Mouse (Mus musculus): ENCODE data around the gene Dlx6. TPM values are rescaled to one million over a fixed set of nuclear protein-coding genes. Genes with fewer than 3 reads are reported as not detected.
A peak's percentile ranks its signal among the peaks of the same experiment; 100 is the strongest.

Gene Dlx6
- 0.12 TPM in 1 of 2 replicates, not detected in the other for polyA plus RNA-seq (2015; fragmentation: Nextera tagmentation; extraction: Ambion mirVana)

DNA sequence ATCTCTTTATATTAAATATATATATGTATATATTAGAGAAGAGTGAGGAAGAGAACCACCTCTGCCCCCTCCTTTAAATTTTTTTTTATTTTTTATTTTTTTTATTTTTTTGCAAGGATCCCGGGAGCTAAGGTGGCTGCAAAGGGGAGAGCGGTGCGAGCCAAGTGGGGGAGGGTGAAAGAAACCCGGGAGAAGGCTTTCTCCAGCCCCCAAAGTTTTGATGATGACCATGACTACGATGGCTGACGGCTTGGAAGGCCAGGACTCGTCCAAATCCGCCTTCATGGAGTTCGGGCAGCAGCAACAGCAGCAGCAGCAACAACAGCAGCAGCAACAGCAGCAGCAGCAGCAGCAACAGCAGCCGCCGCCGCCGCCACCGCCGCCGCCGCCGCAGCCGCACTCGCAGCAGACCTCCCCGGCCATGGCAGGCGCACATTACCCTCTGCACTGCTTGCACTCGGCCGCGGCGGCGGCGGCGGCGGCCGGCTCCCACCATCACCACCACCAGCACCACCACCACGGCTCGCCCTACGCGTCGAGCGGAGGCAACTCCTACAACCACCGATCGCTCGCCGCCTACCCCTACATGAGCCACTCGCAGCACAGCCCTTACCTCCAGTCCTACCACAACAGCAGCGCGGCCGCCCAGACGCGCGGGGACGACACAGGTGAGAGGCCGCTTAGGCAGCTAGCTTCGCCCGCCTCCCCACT is at the start of gene Dlx6:
Gene Dlx6, plus strand, starts transcription at position 175 of the 711 bp plus-strand sequence.
- Histone ChIP-seq H3K4me1 (replicated peaks; ENCODE audit: control insufficient read depth, insufficient read depth) (no peaks in the 10 kb centered on the region; the same call in 1 of the 2 replicates), H3K36me3 (ENCODE audit: control insufficient read depth, insufficient read depth, low read length) (no peaks in the 10 kb centered on the region), H3K27me3 (ENCODE audit: control insufficient read depth, insufficient read depth, low read length) (peaks cover 38% of the 10 kb centered on the region), H3K9ac (ENCODE audit: low read length) (no peak within 1 kb of the TSS), H3K4me3 (ENCODE audit: low read depth, low read length) (peak within 1 kb of the TSS; percentile 34), H3K27ac (replicated peaks) (no peak within 1 kb of the TSS), H3K4me2 (replicated peaks; ENCODE audit: low read depth) (peak within 1 kb of the TSS; percentile 52), H3K9me3 (ENCODE audit: control insufficient read depth, low read length) (no peaks in the 10 kb centered on the region)
- under 1% methylated on average over 30 of the region's 52 CpGs for WGBS
- TF ChIP-seq EP300 (optimal IDR thresholded peaks at IDR 0.05), result no peak
- no peak for TF ChIP-seq CTCF (IDR thresholded peaks at IDR 0.05; ENCODE audit: low read depth)
- DNase-seq (ENCODE audit: low spot score) (peak; percentile 39), ATAC-seq (ENCODE audit: low FRiP score, low TSS enrichment) (peak; percentile 50)

DNA sequence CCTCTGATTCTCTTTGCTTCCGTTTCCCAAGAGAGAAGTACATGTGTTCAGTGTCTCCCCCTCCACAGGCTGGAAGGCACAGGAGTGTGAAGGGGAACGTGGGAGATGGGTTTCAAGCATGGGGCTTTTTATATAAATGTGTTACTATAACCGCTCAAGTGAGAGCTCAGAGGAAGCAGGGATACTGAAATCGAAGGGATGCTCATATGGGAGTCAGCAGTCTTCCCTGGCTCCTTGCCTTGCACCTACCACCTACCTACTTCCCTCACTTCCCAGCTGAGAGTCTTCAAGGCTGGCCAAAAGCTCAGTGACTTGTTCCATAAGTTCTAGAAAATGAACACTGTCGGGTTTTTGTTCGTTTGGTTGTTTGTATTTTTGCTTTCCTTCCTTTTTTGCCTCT is 46.3 kb upstream of the Dlx6 start:
- Histone ChIP-seq H3K9me3 (ENCODE audit: control insufficient read depth, low read length) (no peaks in the 10 kb centered on the region), H3K4me2 (replicated peaks; ENCODE audit: low read depth) (no peak overlapping the region), H3K27me3 (ENCODE audit: control insufficient read depth, insufficient read depth, low read length) (no peaks in the 10 kb centered on the region), H3K4me3 (ENCODE audit: low read depth, low read length) (no peak overlapping the region), H3K9ac (ENCODE audit: low read length) (no peak overlapping the region), H3K4me1 (replicated peaks; ENCODE audit: control insufficient read depth, insufficient read depth) (no peaks in the 10 kb centered on the region), H3K36me3 (ENCODE audit: control insufficient read depth, insufficient read depth, low read length) (no peaks in the 10 kb centered on the region), H3K27ac (replicated peaks) (no peak overlapping the region)
- ATAC-seq (ENCODE audit: low FRiP score, low TSS enrichment) (no peak), DNase-seq (ENCODE audit: low spot score) (no peak)
- WGBS, result 78% methylated on average over 6 of the region's 6 CpGs
- no peak for TF ChIP-seq CTCF (IDR thresholded peaks at IDR 0.05; ENCODE audit: low read depth)
- no peak for TF ChIP-seq EP300 (optimal IDR thresholded peaks at IDR 0.05)

- ATAC-seq (ENCODE audit: low FRiP score, low TSS enrichment) (no peak), DNase-seq (ENCODE audit: low spot score) (no peak)
- Histone ChIP-seq H3K4me3 (ENCODE audit: low read depth, low read length) (no peak overlapping the region), H3K9ac (ENCODE audit: low read length) (no peak overlapping the region), H3K4me1 (replicated peaks; ENCODE audit: control insufficient read depth, insufficient read depth) (no peaks in the 10 kb centered on the region), H3K36me3 (ENCODE audit: control insufficient read depth, insufficient read depth, low read length) (no peaks in the 10 kb centered on the region), H3K9me3 (ENCODE audit: control insufficient read depth, low read length) (no peaks in the 10 kb centered on the region), H3K27ac (replicated peaks) (no peak overlapping the region), H3K4me2 (replicated peaks; ENCODE audit: low read depth) (no peak overlapping the region), H3K27me3 (ENCODE audit: control insufficient read depth, insufficient read depth, low read length) (no peaks in the 10 kb centered on the region)
- WGBS, result 48% methylated on average over 8 of the region's 9 CpGs
- TF ChIP-seq EP300 (optimal IDR thresholded peaks at IDR 0.05) (no peak), CTCF (IDR thresholded peaks at IDR 0.05; ENCODE audit: low read depth) (no peak)
Observed at GRCm38 (mm10) chr6:6818036-6818788, 44.9 kb upstream of the Dlx6 start.

DNA sequence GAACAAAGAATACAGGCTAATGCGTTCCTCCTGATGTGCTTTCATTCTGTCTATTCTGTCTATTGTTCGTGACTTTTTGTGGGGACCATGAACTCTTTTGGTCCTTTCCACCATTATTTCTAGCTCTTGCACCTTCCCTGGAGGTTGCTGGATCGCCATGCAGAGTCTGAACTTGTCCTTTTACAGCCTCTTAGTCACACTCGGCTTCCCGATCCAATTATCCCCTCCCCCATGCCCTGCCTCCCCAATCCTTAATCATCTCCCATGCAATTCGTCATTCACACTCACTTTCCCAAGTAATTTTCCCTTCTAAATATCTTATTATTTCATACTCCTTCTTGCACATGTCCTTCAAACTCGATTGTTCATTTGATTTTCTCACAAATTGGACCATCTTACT is 44.0 kb upstream of the Dlx6 start:
- WGBS, result 34% methylated on average over 7 of the region's 7 CpGs
- H3K27ac ChIP-seq (replicated peaks), result no peak overlapping the region
- no peaks in the 10 kb centered on the region for H3K36me3 ChIP-seq (ENCODE audit: control insufficient read depth, insufficient read depth, low read length)
- DNase-seq (ENCODE audit: low spot score) (no peak), ATAC-seq (ENCODE audit: low FRiP score, low TSS enrichment) (no peak)
- H3K4me2 ChIP-seq (replicated peaks; ENCODE audit: low read depth), result no peak overlapping the region
- H3K4me3 ChIP-seq (ENCODE audit: low read depth, low read length), result no peak overlapping the region
- no peaks in the 10 kb centered on the region for H3K27me3 ChIP-seq (ENCODE audit: control insufficient read depth, insufficient read depth, low read length)
- TF ChIP-seq CTCF (IDR thresholded peaks at IDR 0.05; ENCODE audit: low read depth) (no peak), EP300 (optimal IDR thresholded peaks at IDR 0.05) (no peak)
- no peaks in the 10 kb centered on the region for H3K9me3 ChIP-seq (ENCODE audit: control insufficient read depth, low read length)
- no peaks in the 10 kb centered on the region for H3K4me1 ChIP-seq (replicated peaks; ENCODE audit: control insufficient read depth, insufficient read depth)
- no peak overlapping the region for H3K9ac ChIP-seq (ENCODE audit: low read length)

DNA sequence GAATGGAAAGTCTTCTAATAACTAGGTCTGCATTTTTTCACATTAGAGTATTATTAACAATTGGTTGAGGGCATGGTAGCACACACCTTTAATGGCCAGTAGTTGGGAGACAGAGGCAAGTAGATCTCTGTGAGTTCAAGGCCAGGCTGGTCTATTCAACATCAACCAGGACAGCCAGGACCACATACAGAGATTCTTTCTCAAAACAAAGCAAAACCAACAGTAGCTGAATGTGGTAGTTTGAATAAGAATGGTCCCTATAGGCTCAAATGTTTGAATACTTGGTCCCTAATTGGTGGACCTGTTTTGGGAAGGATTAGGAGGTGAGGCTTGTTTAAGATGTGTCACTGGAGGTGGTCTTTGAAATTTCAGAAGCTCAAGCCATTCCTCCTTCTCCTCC is 37.8 kb upstream of the Dlx6 start:
- Histone ChIP-seq H3K9ac (ENCODE audit: low read length) (no peak overlapping the region), H3K4me3 (ENCODE audit: low read depth, low read length) (no peak overlapping the region), H3K27me3 (ENCODE audit: control insufficient read depth, insufficient read depth, low read length) (no peaks in the 10 kb centered on the region), H3K36me3 (ENCODE audit: control insufficient read depth, insufficient read depth, low read length) (no peaks in the 10 kb centered on the region), H3K4me1 (replicated peaks; ENCODE audit: control insufficient read depth, insufficient read depth) (no peaks in the 10 kb centered on the region), H3K4me2 (replicated peaks; ENCODE audit: low read depth) (no peak overlapping the region), H3K9me3 (ENCODE audit: control insufficient read depth, low read length) (no peaks in the 10 kb centered on the region), H3K27ac (replicated peaks) (no peak overlapping the region)
- TF ChIP-seq CTCF (IDR thresholded peaks at IDR 0.05; ENCODE audit: low read depth) (no peak), EP300 (optimal IDR thresholded peaks at IDR 0.05) (no peak)
- ATAC-seq (ENCODE audit: low FRiP score, low TSS enrichment), result no peak
- DNase-seq (ENCODE audit: low spot score), result no peak

DNA sequence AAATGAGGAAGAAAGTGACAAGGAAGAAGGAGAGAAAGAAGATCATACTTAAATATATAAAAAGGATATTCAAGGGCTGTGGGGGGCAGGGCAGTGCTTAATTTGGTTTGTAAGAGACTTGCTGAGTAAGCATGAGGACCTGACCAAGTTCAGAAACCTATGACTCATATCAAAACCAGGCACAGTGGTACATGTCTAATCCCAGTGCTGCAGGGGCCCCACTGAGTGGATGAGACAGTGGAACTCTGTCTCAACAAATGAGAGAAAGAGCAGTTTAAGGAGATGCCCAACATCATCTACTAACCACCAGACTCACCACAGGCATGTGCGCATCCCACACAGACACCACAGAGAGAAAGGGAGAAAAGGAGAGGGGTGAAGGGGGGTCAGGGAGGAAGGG is 36.3 kb upstream of the Dlx6 start:
- no peaks in the 10 kb centered on the region for H3K27me3 ChIP-seq (ENCODE audit: control insufficient read depth, insufficient read depth, low read length)
- DNase-seq (ENCODE audit: low spot score), result no peak

More for the DNA sequence above, 36.3 kb upstream of the Dlx6 start:
- Histone ChIP-seq H3K9me3 (ENCODE audit: control insufficient read depth, low read length) (no peaks in the 10 kb centered on the region), H3K9ac (ENCODE audit: low read length) (no peak overlapping the region), H3K4me3 (ENCODE audit: low read depth, low read length) (no peak overlapping the region), H3K4me1 (replicated peaks; ENCODE audit: control insufficient read depth, insufficient read depth) (no peaks in the 10 kb centered on the region), H3K27ac (replicated peaks) (no peak overlapping the region), H3K36me3 (ENCODE audit: control insufficient read depth, insufficient read depth, low read length) (no peaks in the 10 kb centered on the region), H3K4me2 (replicated peaks; ENCODE audit: low read depth) (no peak overlapping the region)
- ATAC-seq (ENCODE audit: low FRiP score, low TSS enrichment), result no peak
- 100% methylated on average over 1 of the region's 1 CpGs for WGBS
- TF ChIP-seq CTCF (IDR thresholded peaks at IDR 0.05; ENCODE audit: low read depth) (no peak), EP300 (optimal IDR thresholded peaks at IDR 0.05) (no peak)

Data from stomach, postnatal 0 days (tissue).